Mouse (Mus musculus): Measurements from ENCODE around the gene Crybb2.
"Not testable (repeated sequence)": the region's sequence is repeated elsewhere in the genome, so short reads cannot be mapped to it uniquely, and the experiment has no call there.

The Crybb2 gene

GRCm38 (mm10) chr5:113070017-113070416 lies at the start of gene Crybb2:
Gene Crybb2, minus strand, starts transcription at chr5:113070117.
- DNase-seq (ENCODE audit: low spot score in 2 of 2) = no peak

GRCm38 (mm10) chr5:113119291-113119690 lies 49.4 kb upstream of the Crybb2 start:
- DNase-seq (ENCODE audit: low spot score in 2 of 2) = no peak

GRCm38 (mm10) chr5:113118695-113119094 lies 48.8 kb upstream of the Crybb2 start:
- no peak for DNase-seq (ENCODE audit: low spot score in 2 of 2)

GRCm38 (mm10) chr5:113117361-113117760 lies 47.4 kb upstream of the Crybb2 start:
- DNase-seq (ENCODE audit: low spot score in 2 of 2) = no peak

- DNase-seq (ENCODE audit: low spot score in 2 of 2) = no peak
These were observed 46.0 kb upstream of the Crybb2 start for GRCm38 (mm10) chr5:113115896-113116295.

GRCm38 (mm10) chr5:113114264-113115225 lies 44.6 kb upstream of the Crybb2 start:
- DNase-seq (ENCODE audit: low spot score in 2 of 2) = no peak

- DNase-seq (ENCODE audit: low spot score in 2 of 2) = no peak
These were observed 43.2 kb upstream of the Crybb2 start for GRCm38 (mm10) chr5:113113120-113113519.

GRCm38 (mm10) chr5:113111336-113111735 lies 41.4 kb upstream of the Crybb2 start:
- no peak for DNase-seq (ENCODE audit: low spot score in 2 of 2)

- no peak for DNase-seq (ENCODE audit: low spot score in 2 of 2)
These were observed 41.0 kb upstream of the Crybb2 start for GRCm38 (mm10) chr5:113110929-113111328.

- DNase-seq (ENCODE audit: low spot score in 2 of 2) = not testable (repeated sequence)
These were observed 39.7 kb upstream of the Crybb2 start for GRCm38 (mm10) chr5:113109651-113110050.

- no peak for DNase-seq (ENCODE audit: low spot score in 2 of 2)
These were observed 38.3 kb upstream of the Crybb2 start for GRCm38 (mm10) chr5:113108165-113108764.

- no peak for DNase-seq (ENCODE audit: low spot score in 2 of 2)
These were observed 37.8 kb upstream of the Crybb2 start for GRCm38 (mm10) chr5:113107709-113108108.

- no peak for DNase-seq (ENCODE audit: low spot score in 2 of 2)
These were observed 36.7 kb upstream of the Crybb2 start for GRCm38 (mm10) chr5:113106594-113106993.

GRCm38 (mm10) chr5:113105481-113105880 lies 35.6 kb upstream of the Crybb2 start:
- no peak for DNase-seq (ENCODE audit: low spot score in 2 of 2)

GRCm38 (mm10) chr5:113105035-113105434 lies 35.1 kb upstream of the Crybb2 start:
- no peak for DNase-seq (ENCODE audit: low spot score in 2 of 2)

- no peak for DNase-seq (ENCODE audit: low spot score in 2 of 2)
These were observed 32.5 kb upstream of the Crybb2 start for GRCm38 (mm10) chr5:113102455-113102854.

GRCm38 (mm10) chr5:113101457-113101856 lies 31.5 kb upstream of the Crybb2 start:
- no peak for DNase-seq (ENCODE audit: low spot score in 2 of 2)

GRCm38 (mm10) chr5:113100422-113100821 lies 30.5 kb upstream of the Crybb2 start:
- no peak for DNase-seq (ENCODE audit: low spot score in 2 of 2)

- peak; percentile 75 to 83 for DNase-seq (ENCODE audit: low spot score in 2 of 2)
These were observed 29.6 kb upstream of the Crybb2 start for GRCm38 (mm10) chr5:113099546-113099945.

- DNase-seq (ENCODE audit: low spot score in 2 of 2) = no peak
These were observed 27.6 kb upstream of the Crybb2 start for GRCm38 (mm10) chr5:113097551-113097950.

- peak in 1 of 2 experiments; percentile 58 for DNase-seq (ENCODE audit: low spot score in 2 of 2)
These were observed 25.5 kb upstream of the Crybb2 start for GRCm38 (mm10) chr5:113095456-113095855.

- no peak for DNase-seq (ENCODE audit: low spot score in 2 of 2)
These were observed 22.5 kb upstream of the Crybb2 start for GRCm38 (mm10) chr5:113092406-113092805.

GRCm38 (mm10) chr5:113091162-113091561 lies 21.2 kb upstream of the Crybb2 start:
- DNase-seq (ENCODE audit: low spot score in 2 of 2) = no peak
